Mouse (Mus musculus): ENCODE data around the gene Fars2.

DNA sequence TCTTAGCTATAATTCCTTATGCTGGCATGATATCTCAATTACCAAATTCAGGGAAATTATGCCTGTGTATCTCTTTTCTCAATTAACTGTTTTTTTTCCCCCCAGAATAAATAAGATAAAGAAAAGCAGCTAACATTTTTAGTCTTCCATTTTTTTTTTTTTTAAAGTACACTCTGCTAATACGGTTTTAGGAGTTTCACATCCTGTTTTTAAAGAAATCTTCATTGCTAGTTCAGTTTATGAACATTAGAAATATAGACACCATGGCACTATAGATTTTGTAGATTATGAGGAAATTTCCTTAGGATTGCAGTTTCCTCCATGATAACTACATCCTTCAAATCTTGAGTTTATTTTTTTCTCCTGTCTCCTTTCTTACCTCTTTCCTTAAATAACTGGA lies 46.7 kb downstream of the Fars2 start:
- TF ChIP-seq POLR2A (IDR thresholded peaks at IDR 0.05; ENCODE audit: borderline replicate concordance, extremely low read depth, low read depth, low read length) (no peak), CTCF (IDR thresholded peaks at IDR 0.05; ENCODE audit: insufficient read depth, low read length) (no peak)
